Comparison of ENCODE assay signal across 24 mouse cellular contexts in the genomic region with DNA sequence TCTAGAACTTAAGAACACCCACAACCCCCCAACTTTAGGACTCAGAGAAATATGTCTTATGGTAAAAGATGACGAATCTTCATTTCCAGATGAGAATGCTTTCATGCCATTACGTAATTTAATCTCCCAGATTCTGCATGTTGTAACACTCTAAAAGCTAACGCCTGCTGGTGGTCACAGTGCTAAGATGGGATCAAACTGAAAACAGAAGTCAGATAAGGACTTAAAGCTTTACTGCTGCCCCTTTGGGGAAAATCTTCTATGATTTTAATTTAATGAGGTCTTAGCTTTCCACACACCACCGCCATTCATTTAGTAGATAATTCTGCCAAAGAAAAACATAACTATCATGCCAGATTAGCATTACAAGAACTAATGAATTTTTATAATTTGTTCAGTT. TPM values are rescaled to one million over a fixed set of nuclear protein-coding genes. Genes with fewer than 3 reads are reported as not detected.
"Had no signal": no experiment of that assay in that cellular context is flagged by ENCODE, and none has a peak within 500 bp of the region (broad histone marks: within the 10 kb centered on the region; RNA-seq: fewer than 3 reads in every experiment).

No protein-coding gene starts in this region.

- H3K4me3 ChIP-seq: limb, embryonic 12.5 days; limb, embryonic 15.5 days; liver, embryonic 13.5 days; midbrain, embryonic 12.5 days; myocyte; neural tube, embryonic 13.5 days; stomach, embryonic 15.5 days had no signal

- H3K9me3 ChIP-seq: limb, embryonic 12.5 days; limb, embryonic 15.5 days; liver, embryonic 13.5 days; midbrain, embryonic 12.5 days; neural tube, embryonic 13.5 days; stomach, embryonic 15.5 days had no signal

- ATAC-seq: intestine, embryonic 16.5 days; midbrain, embryonic 16.5 days had no signal

- DNase-seq: liver, embryonic 13.5 days; lung, adult 2 months; retina, postnatal 1 day; right cerebral cortex, postnatal 25 days; spleen, adult 18-20 months; thymus, postnatal 25 days had no signal

- H3K36me3 ChIP-seq: limb, embryonic 12.5 days; limb, embryonic 15.5 days; liver, embryonic 13.5 days; midbrain, embryonic 12.5 days; neural tube, embryonic 13.5 days; stomach, embryonic 15.5 days had no signal

- H3K4me2 ChIP-seq: limb, embryonic 12.5 days; limb, embryonic 15.5 days; liver, embryonic 13.5 days; midbrain, embryonic 12.5 days; neural tube, embryonic 13.5 days; stomach, embryonic 15.5 days had no signal

- H3K9ac ChIP-seq: limb, embryonic 12.5 days; limb, embryonic 15.5 days; liver, embryonic 13.5 days; midbrain, embryonic 12.5 days; neural tube, embryonic 13.5 days; stomach, embryonic 15.5 days had no signal

- H3K27ac ChIP-seq: limb, embryonic 12.5 days; limb, embryonic 15.5 days; liver, embryonic 13.5 days; midbrain, embryonic 12.5 days; neural tube, embryonic 13.5 days; stomach, embryonic 15.5 days had no signal

- H3K27me3 ChIP-seq: limb, embryonic 15.5 days; liver, embryonic 13.5 days; midbrain, embryonic 12.5 days; stomach, embryonic 15.5 days had no signal

- H3K4me1 ChIP-seq: limb, embryonic 12.5 days; limb, embryonic 15.5 days; liver, embryonic 13.5 days; midbrain, embryonic 12.5 days; stomach, embryonic 15.5 days had no signal

RNA-seq across cellular contexts. Expression of gene Alb, which starts 6.1 kb away (rescaled TPM):
- total RNA-seq: layer of hippocampus, adult 18-20 months; layer of hippocampus, postnatal 14 days; megakaryocyte-erythroid progenitor cell, adult 5-6 weeks; monocyte, adult 5-6 weeks; neutrophil, adult 5-6 weeks had no signal
- polyA plus RNA-seq: midbrain, embryonic 12.5 days; midbrain, embryonic 16.5 days; myocyte had no signal

RNA-seq across cellular contexts. Expression of gene Afp, which starts 23.7 kb away (rescaled TPM):
- total RNA-seq: layer of hippocampus, adult 18-20 months; layer of hippocampus, postnatal 14 days; left cerebral cortex, postnatal 14 days; megakaryocyte-erythroid progenitor cell, adult 5-6 weeks; monocyte, adult 5-6 weeks had no signal

RNA-seq across cellular contexts. Expression of gene Afm, which starts 51.9 kb away (rescaled TPM):
- total RNA-seq: layer of hippocampus, adult 18-20 months; layer of hippocampus, postnatal 14 days; left cerebral cortex, adult 8-10 months; left cerebral cortex, postnatal 14 days; left cerebral cortex, postnatal 4 days; megakaryocyte-erythroid progenitor cell, adult 5-6 weeks; monocyte, adult 5-6 weeks; neutrophil, adult 5-6 weeks had no signal
- polyA plus RNA-seq: limb, embryonic 12.5 days; limb, embryonic 15.5 days; lung, adult 2 months; lung, embryonic 16.5 days; midbrain, embryonic 12.5 days; midbrain, embryonic 16.5 days; myocyte; neural tube, embryonic 13.5 days; thymus, postnatal 0 days had no signal
